Mouse (Mus musculus) ES-Bruce4 (cell line): ENCODE measurements around the gene Jagn1.

ENCODE experiments used
- CTCF ChIP-seq: IDR thresholded peaks from one replicate; pipeline ENCODE4 v1.8.1; 2011; ENCODE audit warnings: low read depth, low read length
- EP300 ChIP-seq: IDR thresholded peaks from 2 replicates; pipeline ENCODE4 v1.6.1; 2011; ENCODE audit warnings: low read depth, low read length; ENCODE audit not compliant: insufficient read depth
- POLR2A ChIP-seq: IDR thresholded peaks from one replicate; pipeline ENCODE4 v1.8.1; 2011; ENCODE audit warnings: low read length; ENCODE audit not compliant: insufficient read depth

GRCm38 (mm10) chr6:113492101-113492864 is 49.9 kb downstream of the Jagn1 start:
- TF ChIP-seq EP300 (no peak), CTCF (no peak), POLR2A (no peak)
